Mouse (Mus musculus): ENCODE data around the gene Lipc. TPM values are rescaled to one million over a fixed set of nuclear protein-coding genes. Genes with fewer than 3 reads are reported as not detected.

Lipc gene
- polyA plus RNA-seq, 1 experiment from 2014 or later: not detected

GRCm38 (mm10) chr9:70959866-70960265 is 7.8 kb upstream of the Lipc start:
- Histone ChIP-seq H3K27me3 (replicated peaks; ENCODE audit: control insufficient read depth, insufficient read depth, low read length) (no peaks in the 10 kb centered on the region), H3K9ac (ENCODE audit: low read depth, low read length) (no peak overlapping the region), H3K9me3 (ENCODE audit: control insufficient read depth) (no peaks in the 10 kb centered on the region), H3K36me3 (ENCODE audit: control insufficient read depth, insufficient read depth) (no peaks in the 10 kb centered on the region), H3K27ac (ENCODE audit: low read depth, low read length) (no peak overlapping the region), H3K4me2 (replicated peaks; ENCODE audit: low read depth) (no peak overlapping the region), H3K4me3 (ENCODE audit: low read depth, low read length) (no peak overlapping the region), H3K4me1 (replicated peaks; ENCODE audit: control insufficient read depth, insufficient read depth, low read length) (no peaks in the 10 kb centered on the region)
- no peak for TF ChIP-seq CTCF (IDR thresholded peaks at IDR 0.05; ENCODE audit: low read depth)
- WGBS: 91% methylated on average over 5 of the region's 5 CpGs
- ATAC-seq: no peak

- Histone ChIP-seq H3K4me2 (replicated peaks; ENCODE audit: low read depth) (no peak overlapping the region), H3K27ac (ENCODE audit: low read depth, low read length) (no peak overlapping the region), H3K4me3 (ENCODE audit: low read depth, low read length) (no peak overlapping the region), H3K36me3 (ENCODE audit: control insufficient read depth, insufficient read depth) (no peaks in the 10 kb centered on the region), H3K9me3 (ENCODE audit: control insufficient read depth) (no peaks in the 10 kb centered on the region), H3K4me1 (replicated peaks; ENCODE audit: control insufficient read depth, insufficient read depth, low read length) (no peaks in the 10 kb centered on the region), H3K27me3 (replicated peaks; ENCODE audit: control insufficient read depth, insufficient read depth, low read length) (no peaks in the 10 kb centered on the region), H3K9ac (ENCODE audit: low read depth, low read length) (no peak overlapping the region)
- WGBS: 90% methylated on average over 3 of the region's 3 CpGs
- no peak for TF ChIP-seq CTCF (IDR thresholded peaks at IDR 0.05; ENCODE audit: low read depth)
- no peak for ATAC-seq
Observed at GRCm38 (mm10) chr9:70959447-70959846, 7.4 kb upstream of the Lipc start.

GRCm38 (mm10) chr9:70958381-70958780 is 6.4 kb upstream of the Lipc start:
- Histone ChIP-seq H3K27ac (ENCODE audit: low read depth, low read length) (no peak overlapping the region), H3K4me1 (replicated peaks; ENCODE audit: control insufficient read depth, insufficient read depth, low read length) (no peaks in the 10 kb centered on the region), H3K9me3 (ENCODE audit: control insufficient read depth) (no peaks in the 10 kb centered on the region), H3K4me3 (ENCODE audit: low read depth, low read length) (no peak overlapping the region), H3K27me3 (replicated peaks; ENCODE audit: control insufficient read depth, insufficient read depth, low read length) (no peaks in the 10 kb centered on the region), H3K9ac (ENCODE audit: low read depth, low read length) (no peak overlapping the region), H3K36me3 (ENCODE audit: control insufficient read depth, insufficient read depth) (no peaks in the 10 kb centered on the region), H3K4me2 (replicated peaks; ENCODE audit: low read depth) (no peak overlapping the region)
- ATAC-seq: no peak
- 55% methylated on average over 5 of the region's 5 CpGs for WGBS
- no peak for TF ChIP-seq CTCF (IDR thresholded peaks at IDR 0.05; ENCODE audit: low read depth)

- Histone ChIP-seq H3K4me3 (ENCODE audit: low read depth, low read length) (no peak overlapping the region), H3K4me2 (replicated peaks; ENCODE audit: low read depth) (no peak overlapping the region), H3K27me3 (replicated peaks; ENCODE audit: control insufficient read depth, insufficient read depth, low read length) (no peaks in the 10 kb centered on the region), H3K4me1 (replicated peaks; ENCODE audit: control insufficient read depth, insufficient read depth, low read length) (no peaks in the 10 kb centered on the region), H3K9me3 (ENCODE audit: control insufficient read depth) (no peaks in the 10 kb centered on the region), H3K9ac (ENCODE audit: low read depth, low read length) (no peak overlapping the region), H3K36me3 (ENCODE audit: control insufficient read depth, insufficient read depth) (no peaks in the 10 kb centered on the region), H3K27ac (ENCODE audit: low read depth, low read length) (no peak overlapping the region)
- WGBS: 76% methylated on average over 3 of the region's 3 CpGs
- no peak for TF ChIP-seq CTCF (IDR thresholded peaks at IDR 0.05; ENCODE audit: low read depth)
- ATAC-seq: no peak
Observed at GRCm38 (mm10) chr9:70957717-70958116, 5.7 kb upstream of the Lipc start.

GRCm38 (mm10) chr9:70954226-70954625 is 2.2 kb upstream of the Lipc start:
- Histone ChIP-seq H3K9me3 (ENCODE audit: control insufficient read depth) (no peaks in the 10 kb centered on the region), H3K4me2 (replicated peaks; ENCODE audit: low read depth) (no peak overlapping the region), H3K4me3 (ENCODE audit: low read depth, low read length) (no peak overlapping the region), H3K27ac (ENCODE audit: low read depth, low read length) (no peak overlapping the region), H3K9ac (ENCODE audit: low read depth, low read length) (no peak overlapping the region), H3K4me1 (replicated peaks; ENCODE audit: control insufficient read depth, insufficient read depth, low read length) (no peaks in the 10 kb centered on the region), H3K36me3 (ENCODE audit: control insufficient read depth, insufficient read depth) (no peaks in the 10 kb centered on the region), H3K27me3 (replicated peaks; ENCODE audit: control insufficient read depth, insufficient read depth, low read length) (no peaks in the 10 kb centered on the region)
- ATAC-seq: no peak
- TF ChIP-seq CTCF (IDR thresholded peaks at IDR 0.05; ENCODE audit: low read depth): no peak
- WGBS: 96% methylated on average over 3 of the region's 3 CpGs

GRCm38 (mm10) chr9:70949336-70949735 is 2.7 kb downstream of the Lipc start:
- Histone ChIP-seq H3K4me2 (replicated peaks; ENCODE audit: low read depth) (no peak overlapping the region), H3K9me3 (ENCODE audit: control insufficient read depth) (no peaks in the 10 kb centered on the region), H3K27me3 (replicated peaks; ENCODE audit: control insufficient read depth, insufficient read depth, low read length) (no peaks in the 10 kb centered on the region), H3K9ac (ENCODE audit: low read depth, low read length) (no peak overlapping the region), H3K36me3 (ENCODE audit: control insufficient read depth, insufficient read depth) (no peaks in the 10 kb centered on the region), H3K4me1 (replicated peaks; ENCODE audit: control insufficient read depth, insufficient read depth, low read length) (no peaks in the 10 kb centered on the region), H3K4me3 (ENCODE audit: low read depth, low read length) (no peak overlapping the region), H3K27ac (ENCODE audit: low read depth, low read length) (no peak overlapping the region)
- WGBS: 81% methylated on average over 8 of the region's 8 CpGs
- ATAC-seq: no peak
- TF ChIP-seq CTCF (IDR thresholded peaks at IDR 0.05; ENCODE audit: low read depth): no peak

GRCm38 (mm10) chr9:70947312-70947711 is 4.7 kb downstream of the Lipc start:
- no peak overlapping the region for H3K4me2 ChIP-seq (replicated peaks; ENCODE audit: low read depth)
- no peak overlapping the region for H3K27ac ChIP-seq (ENCODE audit: low read depth, low read length)
- H3K4me1 ChIP-seq (replicated peaks; ENCODE audit: control insufficient read depth, insufficient read depth, low read length): no peaks in the 10 kb centered on the region
- H3K27me3 ChIP-seq (replicated peaks; ENCODE audit: control insufficient read depth, insufficient read depth, low read length): no peaks in the 10 kb centered on the region
- ATAC-seq: no peak
- no peak overlapping the region for H3K4me3 ChIP-seq (ENCODE audit: low read depth, low read length)
- WGBS: 82% methylated on average over 5 of the region's 5 CpGs
- H3K9ac ChIP-seq (ENCODE audit: low read depth, low read length): no peak overlapping the region
- H3K9me3 ChIP-seq (ENCODE audit: control insufficient read depth): no peaks in the 10 kb centered on the region
- TF ChIP-seq CTCF (IDR thresholded peaks at IDR 0.05; ENCODE audit: low read depth): no peak
- no peaks in the 10 kb centered on the region for H3K36me3 ChIP-seq (ENCODE audit: control insufficient read depth, insufficient read depth)

Data from intestine, postnatal 0 days (tissue).